Comparison of ENCODE assay signal across 15 mouse cellular contexts in genomic region chr2:102944415-102945012, GRCm38 (mm10). TPM values are rescaled to one million over a fixed set of nuclear protein-coding genes. Genes with fewer than 3 reads are reported as not detected.
A peak's percentile ranks its signal among the peaks of the same experiment; 100 is the strongest.
DNase-seq lines count a peak whose midpoint lies in the region; ATAC-seq and TF ChIP-seq lines count a peak whose summit lies in the region.
"Had no signal": no experiment of that assay in that cellular context is flagged by ENCODE, and none has a peak within 500 bp of the region (broad histone marks: within the 10 kb centered on the region; RNA-seq: fewer than 3 reads in every experiment).

No protein-coding gene starts in this region.

- WGBS in bone marrow, adult 2 months = 33% methylated on average over 7 of the region's 7 CpGs
- WGBS in embryonic facial prominence, embryonic 13.5 days = 36% methylated on average over 7 of the region's 7 CpGs
- WGBS in midbrain, embryonic 14.5 days = 68% methylated on average over 7 of the region's 7 CpGs

- TF ChIP-seq POLR2A in bone marrow, adult 2 months (IDR thresholded peaks at IDR 0.05; ENCODE audit: borderline replicate concordance, control insufficient read depth, low read depth, low read length) = no peak

- no peak for TF ChIP-seq CTCF in left cerebral cortex, adult 2 months (IDR thresholded peaks at IDR 0.05)
- no peak for TF ChIP-seq CTCF in bone marrow, adult 2 months (IDR thresholded peaks at IDR 0.05; ENCODE audit: control insufficient read depth, insufficient read depth, low read length)

- no peak for DNase-seq in left cerebral cortex, adult 2 months (ENCODE audit: extremely low spot score in 1 of 2, low spot score in 2 of 2)
- no peak for DNase-seq in left cerebral cortex, postnatal 4 days
- peak; percentile 11 for DNase-seq in midbrain, embryonic 14.5 days
- no peak for DNase-seq in kidney, postnatal 25 days
- no peak for DNase-seq in right cerebral cortex, postnatal 10 days (ENCODE audit: low spot score in 2 of 2)
- DNase-seq in heart, postnatal 36 days = no peak
- DNase-seq: gastrocnemius, postnatal 36 days; kidney, postnatal 10 days had no signal

- no peaks in the 10 kb centered on the region for H3K36me3 ChIP-seq in embryonic facial prominence, embryonic 13.5 days
- H3K36me3 ChIP-seq in midbrain, embryonic 14.5 days (ENCODE audit: control insufficient read depth, insufficient read depth, low read length) = no peaks in the 10 kb centered on the region
- H3K36me3 ChIP-seq: heart, embryonic 15.5 days; liver, embryonic 13.5 days had no signal

- intact Hi-C loops in left cerebral cortex, adult 2 months (cut with DNase I) = no loop called here
- intact Hi-C loops in left cerebral cortex, postnatal 4 days (cut with DNase I) = no loop called here
- intact Hi-C loops in heart, postnatal 36 days (cut with DNase I) = no loop called here

- peaks cover 5% of the 10 kb centered on the region for H3K4me1 ChIP-seq in bone marrow, adult 2 months (ENCODE audit: control insufficient read depth, insufficient read depth, low read length)
- peaks cover 42% of the 10 kb centered on the region for H3K4me1 ChIP-seq in embryonic facial prominence, embryonic 13.5 days
- peaks cover 13% of the 10 kb centered on the region for H3K4me1 ChIP-seq in midbrain, embryonic 14.5 days (ENCODE audit: control insufficient read depth, insufficient read depth, low read length)
- H3K4me1 ChIP-seq: liver, embryonic 13.5 days had no signal

- H3K27me3 ChIP-seq in embryonic facial prominence, embryonic 13.5 days = no peaks in the 10 kb centered on the region
- H3K27me3 ChIP-seq in midbrain, embryonic 14.5 days (ENCODE audit: control insufficient read depth, insufficient read depth, low read length) = no peaks in the 10 kb centered on the region
- H3K27me3 ChIP-seq: liver, embryonic 13.5 days; Patski had no signal

- H3K4me3 ChIP-seq in left cerebral cortex, adult 2 months = no peak overlapping the region
- H3K4me3 ChIP-seq in bone marrow, adult 2 months (replicated peaks; ENCODE audit: control insufficient read depth, low read depth, low read length) = no peak overlapping the region
- H3K4me3 ChIP-seq in embryonic facial prominence, embryonic 13.5 days = no peak overlapping the region
- H3K4me3 ChIP-seq in midbrain, embryonic 14.5 days (replicated peaks; ENCODE audit: low read depth, low read length) = no peak overlapping the region
- H3K4me3 ChIP-seq: heart, embryonic 15.5 days; liver, embryonic 13.5 days had no signal

- H3K4me2 ChIP-seq in embryonic facial prominence, embryonic 13.5 days = peak overlapping the region; percentile 9; the same call in 1 of the 2 replicates
- no peak overlapping the region for H3K4me2 ChIP-seq in midbrain, embryonic 14.5 days (ENCODE audit: low read length)
- H3K4me2 ChIP-seq: heart, embryonic 15.5 days; liver, embryonic 13.5 days had no signal

- no peaks in the 10 kb centered on the region for H3K9me3 ChIP-seq in embryonic facial prominence, embryonic 13.5 days
- H3K9me3 ChIP-seq in midbrain, embryonic 14.5 days (ENCODE audit: control insufficient read depth, low read length) = no peaks in the 10 kb centered on the region
- H3K9me3 ChIP-seq: heart, embryonic 15.5 days; liver, embryonic 13.5 days; megakaryocyte, embryonic 14.5 days had no signal

- no peak overlapping the region for H3K9ac ChIP-seq in embryonic facial prominence, embryonic 13.5 days
- H3K9ac ChIP-seq in midbrain, embryonic 14.5 days (replicated peaks; ENCODE audit: low read length) = no peak overlapping the region
- H3K9ac ChIP-seq: heart, embryonic 15.5 days; liver, embryonic 13.5 days had no signal

- peak overlapping the region; percentile 75 for H3K27ac ChIP-seq in left cerebral cortex, adult 2 months
- H3K27ac ChIP-seq in bone marrow, adult 2 months (ENCODE audit: control insufficient read depth, insufficient read depth, low read depth, low read length, poor library complexity) = peak overlapping the region; percentile 53
- peak overlapping the region; percentile 89 for H3K27ac ChIP-seq in embryonic facial prominence, embryonic 13.5 days
- no peak overlapping the region for H3K27ac ChIP-seq in midbrain, embryonic 14.5 days (replicated peaks; ENCODE audit: low read depth, low read length)
- H3K27ac ChIP-seq: heart, embryonic 15.5 days; liver, embryonic 13.5 days had no signal

- no peak for ATAC-seq in embryonic facial prominence, embryonic 13.5 days (ENCODE audit: insufficient number of reproducible peaks, insufficient read depth, low FRiP score, low TSS enrichment, low read depth)
- no peak for ATAC-seq in midbrain, embryonic 14.5 days (ENCODE audit: low FRiP score, low TSS enrichment)
- ATAC-seq: inflammation-experienced regulatory T-cells, adult 6 months had no signal

RNA-seq across cellular contexts. Expression of gene Cd44, which starts 43.0 kb away (rescaled TPM):
- total RNA-seq in left cerebral cortex, adult 2 months (2021) = 1 to 10 TPM; 2.9 to 4.4 TPM
- total RNA-seq in left cerebral cortex, postnatal 4 days (2021) = 10 to 100 TPM; 10.6 to 11.0 TPM
- 16.4 and 39.6 TPM in 2 replicates for polyA plus RNA-seq in bone marrow, adult 2 months (2011; ENCODE audit: insufficient read depth, insufficient read length, low replicate concordance, missing spikeins)
- 22.7 and 25.5 TPM in 2 replicates for polyA plus RNA-seq in embryonic facial prominence, embryonic 13.5 days (2015; fragmentation: Nextera tagmentation; extraction: Ambion mirVana)
- polyA plus RNA-seq in midbrain, embryonic 14.5 days (2014; fragmentation: Nextera tagmentation; extraction: Ambion mirVana) = 2.3 and 3.1 TPM in 2 replicates
- total RNA-seq in heart, postnatal 36 days (2021) = 10 to 100 TPM; 10.2 to 11.3 TPM
